Mouse (Mus musculus) brown adipose tissue, adult 24 weeks (tissue): ENCODE data around the gene Zbed6. TPM values are rescaled to one million over a fixed set of nuclear protein-coding genes. Genes with fewer than 3 reads are reported as not detected.
"Not testable (repeated sequence)": the region's sequence is repeated elsewhere in the genome, so short reads cannot be mapped to it uniquely, and the experiment has no call there.

Source experiments
- H3K27ac ChIP-seq: fragments of 200-500 bp; replicated peaks from 2 replicates; pipeline ENCODE4 v1.5.1; 2012; ENCODE audit warnings: low read depth, mild to moderate bottlenecking, low read length
- H3K4me1 ChIP-seq: fragments of 200-500 bp; 2 replicates; pipeline ENCODE4 v1.6.1; 2012; ENCODE audit warnings: low read length, mixed read lengths; ENCODE audit not compliant: control insufficient read depth, insufficient read depth, insufficient read length
- H3K4me3 ChIP-seq: fragments of 200-500 bp; 2 replicates; pipeline ENCODE4 v1.5.1; 2012; ENCODE audit warnings: low read depth, mild to moderate bottlenecking, low read length, moderate library complexity; ENCODE audit not compliant: insufficient read depth
- polyA plus RNA-seq: library from polyadenylated mRNA; stranded (reverse); fragments of >200 nt; gene quantifications from 2 replicates; pipeline ENCODE4 v1.2.4, GENCODE M21; 2012; ENCODE audit not compliant: missing spikeins, insufficient read depth, insufficient read length

The Zbed6 gene
- polyA plus RNA-seq, 1 experiment: 1.2 TPM

DNA sequence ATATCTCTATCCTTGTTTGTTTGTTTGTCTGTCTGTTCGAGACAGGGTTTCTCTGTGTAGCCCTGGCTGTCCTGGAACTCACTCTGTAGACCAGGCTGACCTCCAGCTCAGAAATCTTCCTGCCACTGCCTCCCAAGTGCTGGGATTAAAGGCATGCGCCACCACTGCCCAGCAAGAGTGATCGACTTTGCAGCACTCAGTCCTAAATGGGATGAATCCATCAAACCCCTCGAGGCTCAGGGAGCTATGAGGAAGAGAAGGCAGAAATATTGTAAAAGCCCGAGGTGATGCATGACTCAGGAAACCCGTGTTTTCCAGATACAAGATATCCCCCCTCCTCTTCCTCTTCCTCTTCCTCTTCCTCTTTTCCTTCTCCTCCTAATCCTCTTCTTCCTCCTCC lies 10.1 kb upstream of the Zbed6 start:
- H3K4me3 ChIP-seq: no peak overlapping the region
- no peaks in the 10 kb centered on the region for H3K4me1 ChIP-seq
- no peak overlapping the region for H3K27ac ChIP-seq

DNA sequence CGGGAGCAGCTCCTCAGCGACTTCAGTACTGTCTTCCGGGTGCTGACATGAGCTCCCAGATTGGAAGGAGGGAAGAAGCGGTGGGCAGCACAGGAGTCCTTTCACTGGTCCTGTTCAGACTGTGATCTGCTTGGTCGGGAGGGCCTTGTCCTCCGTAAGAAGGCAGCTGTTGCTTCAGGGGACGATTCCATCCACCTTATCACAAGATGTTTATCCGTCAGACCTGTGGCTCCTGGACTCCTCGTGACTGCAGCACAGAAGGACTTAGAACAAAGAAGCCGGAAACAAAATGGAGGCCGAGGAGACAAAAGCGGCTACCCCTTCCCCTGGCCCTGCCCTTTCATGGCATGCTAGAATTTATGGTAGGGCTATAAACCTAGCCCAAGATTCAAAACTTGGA lies 9.5 kb upstream of the Zbed6 start:
- no peak overlapping the region for H3K27ac ChIP-seq
- no peak overlapping the region for H3K4me3 ChIP-seq
- no peaks in the 10 kb centered on the region for H3K4me1 ChIP-seq

DNA sequence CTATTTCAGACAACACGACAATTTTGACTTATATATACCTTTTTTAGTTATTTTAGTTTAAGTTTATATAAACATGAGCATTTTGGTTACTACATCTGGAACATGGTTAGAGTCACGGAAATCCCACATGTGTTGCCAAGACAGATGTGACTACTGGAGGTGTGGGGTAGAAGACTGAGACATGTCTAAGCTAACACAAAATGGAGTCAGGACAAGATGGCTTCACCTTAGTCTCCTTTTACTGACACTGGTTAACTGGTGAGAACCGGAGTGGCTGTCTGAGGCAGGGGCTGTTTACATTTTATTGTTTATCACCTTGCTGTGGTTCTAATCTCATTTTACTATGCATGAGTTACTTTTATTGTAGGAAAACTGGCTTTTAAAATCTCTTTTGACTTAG lies 7.9 kb upstream of the Zbed6 start:
- Histone ChIP-seq H3K27ac (no peak overlapping the region), H3K4me1 (no peaks in the 10 kb centered on the region), H3K4me3 (no peak overlapping the region)

DNA sequence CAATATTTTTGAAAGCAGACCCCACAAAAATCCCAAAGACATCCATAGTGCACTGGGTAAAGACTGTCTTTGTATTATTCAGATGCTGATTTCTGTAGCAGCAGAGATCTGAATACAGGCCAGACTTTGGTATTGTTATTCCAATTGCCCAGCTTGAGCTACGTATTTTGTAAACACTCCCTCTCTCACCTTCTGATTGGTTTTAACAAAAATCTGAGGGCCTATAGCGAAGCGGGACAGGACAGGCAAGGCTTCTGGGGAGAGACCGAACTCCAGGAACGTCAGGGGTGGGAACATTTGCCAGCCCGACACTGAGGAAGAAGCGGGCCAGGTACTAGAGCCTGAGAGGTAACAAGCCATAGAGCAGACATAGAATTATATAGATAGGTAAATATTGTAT lies 7.0 kb upstream of the Zbed6 start:
- H3K27ac ChIP-seq: no peak overlapping the region
- no peak overlapping the region for H3K4me3 ChIP-seq
- no peaks in the 10 kb centered on the region for H3K4me1 ChIP-seq

DNA sequence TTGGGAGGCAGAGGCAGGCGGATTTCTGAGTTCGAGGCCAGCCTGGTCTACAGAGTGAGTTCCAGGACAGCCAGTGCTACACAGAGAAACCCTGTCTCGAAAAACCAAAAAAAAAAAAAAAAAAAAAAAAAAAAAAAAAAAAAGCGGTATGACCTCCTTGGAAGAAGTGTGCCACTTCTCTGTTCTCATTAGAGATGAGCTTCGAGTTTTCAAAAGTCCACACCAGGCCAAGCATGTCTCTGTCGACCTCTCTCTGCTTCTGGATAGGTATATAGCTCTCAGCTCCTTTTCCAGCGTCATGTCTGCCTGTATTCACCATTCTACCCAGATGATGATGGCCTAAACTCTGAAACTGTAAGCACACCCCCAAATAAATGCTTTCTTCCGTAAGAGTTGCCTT lies 5.0 kb upstream of the Zbed6 start:
- H3K27ac ChIP-seq, H3K4me3 ChIP-seq: not testable (repeated sequence)

DNA sequence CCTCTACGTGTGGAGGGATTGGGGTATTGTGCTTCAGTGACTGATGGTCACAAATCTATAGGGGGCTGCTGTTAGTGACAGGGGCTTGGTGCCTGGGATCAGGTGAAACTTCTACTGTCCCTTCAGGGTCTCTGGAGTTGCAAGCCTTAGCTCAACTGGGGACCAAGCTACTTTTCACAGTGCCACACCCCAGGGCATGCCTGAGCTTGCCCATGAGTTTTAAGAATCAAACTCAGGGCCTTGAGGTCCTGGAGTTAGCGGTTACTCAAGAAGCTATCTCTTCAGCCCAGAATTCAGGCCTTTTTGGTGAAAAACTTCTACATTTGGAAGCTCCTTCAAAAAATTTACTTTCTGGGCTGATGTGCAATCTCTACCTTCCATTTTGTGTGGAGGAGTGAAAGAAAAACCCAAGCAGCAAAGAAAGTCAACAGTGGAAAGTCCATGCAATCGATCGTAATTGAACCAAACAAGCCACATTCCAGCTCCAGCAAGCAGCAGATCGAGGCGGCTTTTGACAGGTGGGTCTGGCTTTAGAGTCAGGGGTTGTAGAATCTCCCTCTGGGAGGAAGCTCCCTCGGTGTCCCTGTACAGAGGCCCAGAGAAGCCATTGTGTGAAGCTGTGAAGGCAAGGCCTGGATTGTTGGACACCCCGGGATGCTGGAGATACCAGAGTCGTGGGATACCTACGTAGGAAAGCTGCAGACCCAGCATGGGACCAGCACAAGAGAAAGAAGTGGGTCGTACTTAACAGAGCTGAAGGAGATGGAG lies 3.7 kb upstream of the Zbed6 start:
- H3K4me3 ChIP-seq: no peak overlapping the region

More for the DNA sequence above, 5.0 kb upstream of the Zbed6 start:
- not testable (repeated sequence) for H3K4me1 ChIP-seq

DNA sequence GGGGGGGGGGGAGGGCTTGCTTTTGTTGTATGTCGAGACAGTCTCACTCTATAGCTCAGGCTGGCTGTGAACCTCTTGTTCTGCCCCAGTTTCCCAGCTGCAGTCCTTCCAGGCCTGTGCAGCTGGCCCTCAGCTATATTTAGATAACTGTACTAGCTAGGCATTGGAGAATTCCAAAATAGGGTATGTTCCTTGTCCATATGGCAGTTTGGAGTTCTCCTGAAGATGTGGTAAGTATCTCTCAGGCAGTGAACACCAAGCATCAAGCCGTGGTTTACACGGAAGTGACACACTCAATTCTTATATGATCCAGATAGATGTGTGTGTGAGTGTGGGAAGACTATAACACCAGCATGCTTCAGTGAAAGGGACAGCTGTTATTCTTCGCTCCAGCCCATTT lies 2.7 kb upstream of the Zbed6 start:
- Histone ChIP-seq H3K27ac (no peak overlapping the region), H3K4me1 (peaks cover 5% of the 10 kb centered on the region; the same call in 1 of the 2 replicates), H3K4me3 (no peak overlapping the region)

More for the DNA sequence above, 3.7 kb upstream of the Zbed6 start:
- H3K4me1 ChIP-seq: no peaks in the 10 kb centered on the region
- H3K27ac ChIP-seq: no peak overlapping the region

DNA sequence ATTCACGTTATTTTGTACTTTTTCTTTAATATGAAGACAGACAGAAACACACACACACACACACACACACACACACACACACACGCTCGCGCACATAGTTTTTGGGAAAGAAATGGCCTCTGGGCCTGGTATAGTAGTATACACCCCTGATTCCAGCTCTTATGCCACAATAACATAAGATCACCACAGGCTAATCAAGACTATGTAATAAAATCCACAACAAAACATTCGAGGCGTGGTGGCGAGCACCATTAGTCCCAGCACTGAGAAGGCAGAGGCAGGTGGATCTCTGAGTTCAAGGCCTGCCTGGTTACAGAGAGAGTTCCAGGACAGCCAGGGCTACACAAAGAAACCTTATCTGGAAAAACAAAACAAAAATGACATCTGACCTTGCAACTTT lies 2.3 kb upstream of the Zbed6 start:
- no peak overlapping the region for H3K4me3 ChIP-seq
- peaks cover 7% of the 10 kb centered on the region; the same call in 1 of the 2 replicates for H3K4me1 ChIP-seq
- H3K27ac ChIP-seq: no peak overlapping the region

DNA sequence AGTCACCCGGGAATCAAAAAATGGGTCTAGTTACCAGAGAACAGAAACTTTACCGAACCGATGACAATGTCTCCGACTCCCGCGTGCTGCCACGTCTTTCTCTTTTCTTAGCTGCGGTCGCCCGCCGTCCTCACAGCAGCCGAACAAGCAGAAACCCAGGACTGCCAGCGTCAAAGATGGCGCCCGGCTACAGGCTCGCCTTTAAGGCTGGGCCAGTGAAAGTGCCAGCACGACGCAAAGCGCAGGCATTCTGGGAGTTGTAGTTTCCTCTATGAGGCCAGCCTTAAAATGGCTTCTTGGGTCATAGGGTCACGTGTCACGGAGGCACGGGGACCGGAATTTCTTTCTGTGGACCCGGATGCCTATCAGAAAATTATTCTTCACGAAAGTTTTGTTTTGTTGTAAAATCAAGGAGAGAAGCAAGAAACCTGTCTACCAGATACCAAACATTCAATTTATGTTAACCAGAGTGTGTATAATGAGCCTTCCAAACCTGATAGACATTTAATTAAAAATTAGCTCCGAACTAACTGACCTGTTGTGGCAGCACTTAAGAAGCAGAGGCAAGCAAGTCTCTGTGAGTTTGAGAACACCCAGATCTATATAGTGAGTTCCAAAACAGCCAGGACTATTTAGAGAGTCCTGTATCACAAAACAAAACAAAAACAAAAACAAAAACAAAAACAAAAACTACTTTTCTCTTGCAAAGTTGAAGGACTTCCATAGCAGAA lies 683 bp upstream of the Zbed6 start, which contains the start of gene Gm38394:
Gene Gm38394 (minus strand): TSS at position 116 of the 731 bp plus-strand sequence.
- H3K4me1 ChIP-seq: peaks cover 7% of the 10 kb centered on the region; the same call in 1 of the 2 replicates
- H3K27ac ChIP-seq: peak within 1 kb of the TSS; percentile 97
- H3K4me3 ChIP-seq: peak within 1 kb of the TSS; percentile 98

DNA sequence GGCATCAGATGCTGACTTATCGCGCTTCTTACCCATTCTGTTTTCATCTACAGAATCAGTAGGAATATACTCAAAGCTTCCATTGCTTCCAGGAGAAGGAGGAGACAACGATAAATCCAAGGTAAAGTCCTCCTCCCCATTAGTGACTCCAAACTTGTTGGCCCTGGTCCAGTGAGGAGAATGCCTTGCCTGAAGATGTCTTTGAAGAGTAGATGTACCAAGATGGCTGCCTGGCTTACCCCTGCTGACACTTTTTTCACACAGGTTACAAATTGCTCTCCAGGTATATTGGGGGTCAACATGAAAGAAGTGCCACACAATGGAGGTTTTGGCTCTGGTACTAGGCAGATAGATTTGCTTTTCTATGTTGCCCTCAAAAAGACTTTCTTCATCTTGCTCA lies 1.8 kb downstream of the Zbed6 start:
- Histone ChIP-seq H3K4me3 (no peak overlapping the region), H3K27ac (no peak overlapping the region), H3K4me1 (peaks cover 11% of the 10 kb centered on the region)

DNA sequence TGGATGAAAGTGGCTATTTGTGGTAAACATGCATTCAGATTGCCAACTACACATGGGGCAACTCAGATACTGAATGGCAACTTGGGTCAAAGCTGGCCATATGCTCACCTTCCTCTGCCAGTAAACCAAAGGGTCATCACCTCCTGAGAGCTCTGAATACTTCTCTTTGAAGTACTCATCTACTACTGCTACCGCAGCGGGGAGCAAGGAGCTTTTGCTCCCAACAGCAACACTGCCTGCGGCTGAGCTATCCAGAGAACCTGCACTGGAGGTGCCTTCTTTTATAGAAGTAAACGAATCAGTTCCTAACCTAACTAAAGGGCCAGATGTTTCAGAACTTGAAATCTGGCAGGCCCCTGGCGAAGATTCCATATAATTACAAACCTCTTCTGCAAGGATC lies 3.9 kb downstream of the Zbed6 start:
- peaks cover 11% of the 10 kb centered on the region for H3K4me1 ChIP-seq
- H3K4me3 ChIP-seq: no peak overlapping the region
- H3K27ac ChIP-seq: no peak overlapping the region

DNA sequence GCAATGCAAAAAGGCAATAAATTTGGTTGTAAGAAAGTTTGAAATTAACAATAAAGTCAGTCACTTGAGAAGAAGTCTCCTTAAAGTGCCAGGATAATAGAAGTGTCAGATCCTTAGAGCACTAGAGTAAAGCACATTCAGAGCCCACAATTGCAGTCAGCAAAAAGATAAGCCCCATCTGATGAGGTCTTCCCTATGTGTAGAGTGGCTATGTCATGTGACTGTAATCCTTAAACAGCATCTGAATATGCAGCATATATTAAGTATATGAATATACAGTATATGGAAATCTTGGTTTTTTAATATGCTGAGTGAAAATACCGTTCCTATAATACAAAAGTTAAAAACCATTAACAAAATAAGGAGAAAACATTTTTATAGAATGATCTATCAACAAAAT lies 7.7 kb downstream of the Zbed6 start:
- H3K27ac ChIP-seq: no peak overlapping the region
- H3K4me3 ChIP-seq: no peak overlapping the region
- peaks cover 4% of the 10 kb centered on the region; the same call in 1 of the 2 replicates for H3K4me1 ChIP-seq

DNA sequence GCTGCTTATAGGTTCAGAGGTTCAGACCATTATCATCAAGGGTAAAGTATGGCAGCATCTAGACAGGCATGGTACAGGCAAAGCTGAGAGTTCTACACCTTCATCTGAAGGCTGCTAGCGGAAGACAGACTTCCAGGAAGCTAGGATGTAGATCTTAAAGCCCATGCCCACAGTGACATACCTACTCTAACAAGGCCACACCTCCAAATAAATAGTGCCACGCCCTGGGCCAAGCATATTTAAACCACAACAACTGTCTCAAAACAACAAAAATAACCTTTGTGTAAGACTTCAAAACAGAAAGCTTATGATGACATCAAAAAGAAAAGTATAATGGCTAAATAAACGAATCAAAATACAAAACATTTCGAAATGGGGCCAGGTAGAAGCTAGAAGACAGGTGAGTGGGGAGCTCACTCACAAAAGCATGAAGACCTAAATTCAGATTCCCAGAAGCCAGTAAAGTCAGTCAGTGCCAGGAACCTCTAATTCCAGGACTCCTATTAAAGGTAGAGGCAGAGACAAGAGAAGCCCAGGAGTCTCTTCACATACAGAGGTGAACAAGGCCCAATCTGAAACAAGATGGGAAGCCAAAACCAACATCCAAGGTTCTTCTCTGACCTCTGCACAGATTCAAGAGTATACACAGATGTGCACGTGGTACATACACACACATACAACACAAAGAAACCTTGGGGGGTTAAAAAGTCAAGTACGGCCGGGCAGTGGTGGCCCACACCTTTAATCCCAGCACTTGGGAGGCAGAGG lies 10.2 kb downstream of the Zbed6 start:
- Histone ChIP-seq H3K4me3 (no peak overlapping the region), H3K4me1 (peaks cover 2% of the 10 kb centered on the region; the same call in 1 of the 2 replicates), H3K27ac (no peak overlapping the region)

DNA sequence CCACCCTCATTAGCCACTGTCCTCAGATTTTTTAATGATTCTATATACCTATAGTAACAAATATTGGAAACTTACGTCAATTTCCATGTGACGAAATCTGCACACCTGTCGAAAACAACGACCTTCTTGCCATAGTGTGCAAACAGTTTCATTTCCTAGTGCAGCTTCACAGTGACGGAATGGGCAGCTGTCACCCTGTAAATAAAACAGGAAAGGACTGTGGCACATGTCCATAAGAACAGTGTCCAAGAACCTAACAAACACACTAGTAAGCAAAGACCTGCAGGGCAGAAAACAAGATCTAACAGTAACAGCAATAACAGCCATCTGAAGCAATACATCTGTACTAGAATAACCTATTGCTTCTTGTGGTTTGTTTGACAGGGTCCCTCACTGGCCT lies 15.0 kb downstream of the Zbed6 start:
- no peak overlapping the region for H3K27ac ChIP-seq
- no peak overlapping the region for H3K4me3 ChIP-seq
- H3K4me1 ChIP-seq: no peaks in the 10 kb centered on the region

DNA sequence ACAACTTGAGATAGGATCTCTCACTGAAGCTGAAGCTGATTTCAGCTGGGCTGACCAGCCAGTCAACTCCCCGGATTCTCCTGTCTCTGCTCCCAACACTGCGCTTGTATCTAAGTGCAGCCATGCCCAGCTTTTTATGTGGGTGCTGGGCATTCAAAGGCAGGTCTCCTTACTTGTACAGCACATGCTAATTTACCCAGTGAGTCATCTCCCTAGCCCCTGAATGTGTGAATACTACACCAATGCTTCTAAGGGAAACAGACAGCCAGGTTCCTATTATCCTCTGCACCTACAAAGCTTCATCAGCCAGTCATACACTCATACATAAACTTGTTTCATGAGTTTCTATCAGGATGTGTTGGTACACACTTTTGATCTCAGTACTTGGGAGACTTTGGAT lies 19.5 kb downstream of the Zbed6 start:
- Histone ChIP-seq H3K27ac (no peak overlapping the region), H3K4me3 (no peak overlapping the region), H3K4me1 (no peaks in the 10 kb centered on the region)
